Mouse (Mus musculus): ENCODE data around the gene Vps29.

- no peak for TF ChIP-seq CTCF (IDR thresholded peaks at IDR 0.05; ENCODE audit: low read depth)
- TF ChIP-seq EP300 (IDR thresholded peaks at IDR 0.05; ENCODE audit: low read depth), result no peak
Measured at GRCm38 (mm10) chr5:122402160-122402559, 48.0 kb downstream of the Vps29 start.
